Mouse (Mus musculus): ENCODE data around the gene Rnf223. TPM values are rescaled to one million over a fixed set of nuclear protein-coding genes. Genes with fewer than 3 reads are reported as not detected.

Rnf223 gene
- polyA plus RNA-seq, 1 experiment from 2014 or later, result 0.43 TPM

Other genes with a start within 250 kb of the Rnf223 start
- 56.0 and 56.6 TPM in 2 replicates for gene Pusl1, start 238.7 kb upstream of the Rnf223 start, polyA plus RNA-seq (2016; fragmentation: Nextera tagmentation; extraction: Ambion mirVana)
- 25.1 and 27.7 TPM in 2 replicates for gene Acap3, start 238.7 kb upstream of the Rnf223 start, polyA plus RNA-seq (2016; fragmentation: Nextera tagmentation; extraction: Ambion mirVana)
- 158 and 160 TPM in 2 replicates for gene Ube2j2, start 186.7 kb upstream of the Rnf223 start, polyA plus RNA-seq (2016; fragmentation: Nextera tagmentation; extraction: Ambion mirVana)
- gene C1qtnf12, start 168.2 kb upstream of the Rnf223 start, polyA plus RNA-seq (2016; fragmentation: Nextera tagmentation; extraction: Ambion mirVana), result 31.9 and 35.8 TPM in 2 replicates
- 18.4 and 20.3 TPM in 2 replicates for gene B3galt6, start 137.9 kb upstream of the Rnf223 start, polyA plus RNA-seq (2016; fragmentation: Nextera tagmentation; extraction: Ambion mirVana)
- gene Sdf4, start 137.6 kb upstream of the Rnf223 start, polyA plus RNA-seq (2016; fragmentation: Nextera tagmentation; extraction: Ambion mirVana), result 141 and 143 TPM in 2 replicates
- gene Tnfrsf4, start 116.7 kb upstream of the Rnf223 start, polyA plus RNA-seq (2016; fragmentation: Nextera tagmentation; extraction: Ambion mirVana), result 0.70 and 1.1 TPM in 2 replicates
- gene Tnfrsf18, start 104.3 kb upstream of the Rnf223 start, polyA plus RNA-seq (2016; fragmentation: Nextera tagmentation; extraction: Ambion mirVana), result 1.9 and 2.3 TPM in 2 replicates
- gene Ttll10, start 71.1 kb upstream of the Rnf223 start, polyA plus RNA-seq (2016; fragmentation: Nextera tagmentation; extraction: Ambion mirVana), result 1.0 and 1.5 TPM in 2 replicates
- gene 9430015G10Rik, start 20.5 kb upstream of the Rnf223 start, polyA plus RNA-seq (2016; fragmentation: Nextera tagmentation; extraction: Ambion mirVana), result 54.8 and 55.5 TPM in 2 replicates
- 100.0 and 101 TPM in 2 replicates for gene Agrn, start 67.0 kb downstream of the Rnf223 start, polyA plus RNA-seq (2016; fragmentation: Nextera tagmentation; extraction: Ambion mirVana)
- gene Isg15, start 70.3 kb downstream of the Rnf223 start, polyA plus RNA-seq (2016; fragmentation: Nextera tagmentation; extraction: Ambion mirVana), result 1.1 and 1.3 TPM in 2 replicates
- 2.0 and 3.1 TPM in 2 replicates for gene AW011738, start 72.8 kb downstream of the Rnf223 start, polyA plus RNA-seq (2016; fragmentation: Nextera tagmentation; extraction: Ambion mirVana)
- gene Perm1, start 85.4 kb downstream of the Rnf223 start, polyA plus RNA-seq (2016; fragmentation: Nextera tagmentation; extraction: Ambion mirVana), result 0.70 and 1.1 TPM in 2 replicates
- gene Plekhn1, start 104.3 kb downstream of the Rnf223 start, polyA plus RNA-seq (2016; fragmentation: Nextera tagmentation; extraction: Ambion mirVana), result 32.5 and 35.7 TPM in 2 replicates
- 97.4 and 98.7 TPM in 2 replicates for gene Noc2l, start 105.5 kb downstream of the Rnf223 start, polyA plus RNA-seq (2016; fragmentation: Nextera tagmentation; extraction: Ambion mirVana)
- 1.1 and 1.3 TPM in 2 replicates for gene Samd11, start 125.1 kb downstream of the Rnf223 start, polyA plus RNA-seq (2016; fragmentation: Nextera tagmentation; extraction: Ambion mirVana)
- gene Vmn2r-ps159, start 200.6 kb downstream of the Rnf223 start, polyA plus RNA-seq (2016; fragmentation: Nextera tagmentation; extraction: Ambion mirVana), result not detected in 2 replicates

Data from embryonic facial prominence, embryonic 12.5 days (tissue).